Mouse (Mus musculus): ENCODE measurements around the gene Gm10320. TPM values are rescaled to one million over a fixed set of nuclear protein-coding genes. Genes with fewer than 3 reads are reported as not detected.

Gene Gm10320
- polyA plus RNA-seq, 1 experiment: 1.1 TPM

DNA sequence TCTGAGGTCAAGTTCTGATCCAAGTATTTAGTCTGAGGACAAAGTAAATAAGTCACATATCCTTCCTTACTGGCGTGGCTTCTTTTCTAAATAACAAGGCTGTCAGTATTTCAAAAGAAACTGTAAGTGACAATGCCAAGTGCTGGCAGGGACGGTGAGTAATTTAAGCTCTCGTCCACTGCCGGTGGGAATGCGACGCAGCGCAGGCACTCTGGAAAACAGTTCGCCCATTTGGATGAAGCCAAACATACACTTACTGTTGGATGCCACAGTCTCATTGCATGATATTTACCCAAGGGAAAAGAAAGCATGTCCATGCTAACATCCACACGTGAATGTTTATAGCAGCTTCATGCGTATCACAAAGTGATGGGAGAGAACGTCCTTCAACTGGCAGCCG is 21.5 kb downstream of the Gm10320 start:
- no peaks in the 10 kb centered on the region for H3K4me1 ChIP-seq (ENCODE audit: control insufficient read depth, insufficient read depth, insufficient read length, low read length)
- H3K4me3 ChIP-seq (ENCODE audit: low read depth, low read length): no peak overlapping the region
- no peak for TF ChIP-seq CTCF (IDR thresholded peaks at IDR 0.05; ENCODE audit: extremely low read depth, insufficient read length, insufficient replicate concordance, low read depth, low read length)
- no peak for TF ChIP-seq POLR2A (IDR thresholded peaks at IDR 0.05; ENCODE audit: low read depth, low read length)
- no peaks in the 10 kb centered on the region for H3K36me3 ChIP-seq (ENCODE audit: control insufficient read depth, insufficient read depth, low read length)
- no peak overlapping the region for H3K27ac ChIP-seq (ENCODE audit: insufficient read depth, low read depth, low read length)
- no peaks in the 10 kb centered on the region for H3K27me3 ChIP-seq (ENCODE audit: control insufficient read depth, insufficient read depth, low read length)
- WGBS: 66% methylated on average over 12 of the region's 12 CpGs

DNA sequence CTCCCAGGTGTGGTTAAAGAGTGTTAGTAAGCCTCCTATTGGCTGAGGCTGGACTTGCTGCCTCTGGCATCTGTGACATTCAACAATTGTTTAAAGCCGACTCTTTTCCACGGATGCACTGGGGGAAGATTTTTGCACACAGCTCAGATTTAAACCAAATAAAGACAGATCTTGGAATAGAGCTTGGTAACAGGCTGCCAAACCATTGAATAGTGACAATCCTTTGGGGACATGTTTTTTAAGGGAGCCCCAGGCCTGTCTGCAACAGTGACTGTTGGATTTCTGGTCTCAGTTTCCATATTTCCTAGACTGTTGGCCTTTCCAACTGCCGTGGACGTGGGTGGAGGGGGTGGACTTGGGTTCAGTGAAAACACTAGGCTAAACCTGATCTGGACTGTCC is 21.9 kb downstream of the Gm10320 start:
- WGBS: 54% methylated on average over 4 of the region's 4 CpGs
- TF ChIP-seq POLR2A (IDR thresholded peaks at IDR 0.05; ENCODE audit: low read depth, low read length): no peak
- no peak for TF ChIP-seq CTCF (IDR thresholded peaks at IDR 0.05; ENCODE audit: extremely low read depth, insufficient read length, insufficient replicate concordance, low read depth, low read length)
- no peaks in the 10 kb centered on the region for H3K36me3 ChIP-seq (ENCODE audit: control insufficient read depth, insufficient read depth, low read length)
- H3K4me1 ChIP-seq (ENCODE audit: control insufficient read depth, insufficient read depth, insufficient read length, low read length): no peaks in the 10 kb centered on the region
- H3K27ac ChIP-seq (ENCODE audit: insufficient read depth, low read depth, low read length): no peak overlapping the region
- H3K4me3 ChIP-seq (ENCODE audit: low read depth, low read length): no peak overlapping the region
- H3K27me3 ChIP-seq (ENCODE audit: control insufficient read depth, insufficient read depth, low read length): no peaks in the 10 kb centered on the region

DNA sequence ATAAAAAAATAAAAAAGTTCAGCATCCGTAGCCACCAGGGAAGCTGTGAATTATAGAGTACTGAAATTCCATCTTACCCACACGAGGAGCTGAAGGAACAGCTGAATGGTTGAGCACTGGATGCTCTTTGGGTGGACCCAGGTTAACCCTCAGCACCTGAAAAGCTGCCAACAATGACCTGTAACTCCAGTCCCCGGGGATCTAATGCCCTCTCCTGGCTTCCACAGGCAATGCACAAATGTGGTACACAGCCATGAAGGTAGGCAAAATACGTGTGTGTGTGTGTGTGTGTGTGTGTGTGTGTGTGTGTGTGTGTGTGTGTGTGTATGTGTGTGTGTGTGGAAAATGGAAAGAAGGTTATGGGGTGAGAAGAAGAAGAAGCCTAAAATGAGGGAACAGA is 30.3 kb downstream of the Gm10320 start:
- no peaks in the 10 kb centered on the region for H3K36me3 ChIP-seq (ENCODE audit: control insufficient read depth, insufficient read depth, low read length)
- no peak overlapping the region for H3K4me3 ChIP-seq (ENCODE audit: low read depth, low read length)
- TF ChIP-seq CTCF (IDR thresholded peaks at IDR 0.05; ENCODE audit: extremely low read depth, insufficient read length, insufficient replicate concordance, low read depth, low read length) (no peak), POLR2A (IDR thresholded peaks at IDR 0.05; ENCODE audit: low read depth, low read length) (no peak)
- WGBS: 62% methylated on average over 4 of the region's 4 CpGs
- H3K27ac ChIP-seq (ENCODE audit: insufficient read depth, low read depth, low read length): no peak overlapping the region
- H3K27me3 ChIP-seq (ENCODE audit: control insufficient read depth, insufficient read depth, low read length): no peaks in the 10 kb centered on the region
- no peaks in the 10 kb centered on the region for H3K4me1 ChIP-seq (ENCODE audit: control insufficient read depth, insufficient read depth, insufficient read length, low read length)

DNA sequence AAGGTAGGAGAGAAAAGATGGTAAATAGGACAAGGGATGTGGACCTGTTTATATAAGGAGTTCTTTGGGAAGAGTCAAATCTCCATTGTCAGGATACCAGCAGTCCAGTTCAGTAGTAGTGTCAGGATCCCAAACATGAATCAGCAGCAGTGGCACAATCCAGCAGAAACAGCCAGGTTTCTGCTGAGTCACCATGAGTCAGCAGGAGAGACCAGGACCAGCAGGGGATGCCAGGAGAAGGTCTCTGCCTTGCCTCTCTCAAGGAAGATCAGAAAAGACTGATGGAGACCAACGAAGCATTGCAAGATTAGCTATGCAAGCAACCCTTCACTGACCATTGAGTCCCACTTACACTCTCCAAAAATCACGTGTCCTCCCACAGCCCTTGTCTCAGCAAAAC is 35.4 kb downstream of the Gm10320 start:
- 56% methylated on average over 2 of the region's 2 CpGs for WGBS

DNA sequence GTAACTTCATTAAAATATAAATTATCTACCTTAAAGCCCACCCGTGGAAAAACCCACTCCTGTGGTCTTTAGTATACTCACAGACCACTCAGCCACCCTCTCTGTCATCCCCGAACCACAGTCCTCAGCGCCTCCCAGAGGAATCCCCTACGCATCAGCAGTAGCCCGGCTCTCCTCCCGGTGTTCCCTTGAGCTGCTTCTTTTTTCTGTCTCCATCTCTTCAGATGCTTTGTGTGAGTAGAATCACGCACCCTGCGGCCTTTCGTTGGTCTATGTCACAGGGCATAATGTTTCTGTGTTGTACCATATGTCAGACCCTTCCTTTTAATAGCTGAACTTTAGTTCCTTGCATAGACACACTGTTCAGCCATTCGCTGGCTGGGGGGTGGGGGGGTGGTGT is 36.2 kb downstream of the Gm10320 start:
- H3K27ac ChIP-seq (ENCODE audit: insufficient read depth, low read depth, low read length): no peak overlapping the region
- WGBS: 86% methylated on average over 10 of the region's 10 CpGs
- H3K36me3 ChIP-seq (ENCODE audit: control insufficient read depth, insufficient read depth, low read length): no peaks in the 10 kb centered on the region
- H3K27me3 ChIP-seq (ENCODE audit: control insufficient read depth, insufficient read depth, low read length): no peaks in the 10 kb centered on the region
- H3K4me1 ChIP-seq (ENCODE audit: control insufficient read depth, insufficient read depth, insufficient read length, low read length): no peaks in the 10 kb centered on the region
- TF ChIP-seq POLR2A (IDR thresholded peaks at IDR 0.05; ENCODE audit: low read depth, low read length) (no peak), CTCF (IDR thresholded peaks at IDR 0.05; ENCODE audit: extremely low read depth, insufficient read length, insufficient replicate concordance, low read depth, low read length) (no peak)
- H3K4me3 ChIP-seq (ENCODE audit: low read depth, low read length): no peak overlapping the region

More for the DNA sequence above, 35.4 kb downstream of the Gm10320 start:
- TF ChIP-seq POLR2A (IDR thresholded peaks at IDR 0.05; ENCODE audit: low read depth, low read length): no peak
- no peaks in the 10 kb centered on the region for H3K27me3 ChIP-seq (ENCODE audit: control insufficient read depth, insufficient read depth, low read length)
- no peak overlapping the region for H3K27ac ChIP-seq (ENCODE audit: insufficient read depth, low read depth, low read length)
- no peaks in the 10 kb centered on the region for H3K4me1 ChIP-seq (ENCODE audit: control insufficient read depth, insufficient read depth, insufficient read length, low read length)
- no peak overlapping the region for H3K4me3 ChIP-seq (ENCODE audit: low read depth, low read length)
- no peaks in the 10 kb centered on the region for H3K36me3 ChIP-seq (ENCODE audit: control insufficient read depth, insufficient read depth, low read length)

DNA sequence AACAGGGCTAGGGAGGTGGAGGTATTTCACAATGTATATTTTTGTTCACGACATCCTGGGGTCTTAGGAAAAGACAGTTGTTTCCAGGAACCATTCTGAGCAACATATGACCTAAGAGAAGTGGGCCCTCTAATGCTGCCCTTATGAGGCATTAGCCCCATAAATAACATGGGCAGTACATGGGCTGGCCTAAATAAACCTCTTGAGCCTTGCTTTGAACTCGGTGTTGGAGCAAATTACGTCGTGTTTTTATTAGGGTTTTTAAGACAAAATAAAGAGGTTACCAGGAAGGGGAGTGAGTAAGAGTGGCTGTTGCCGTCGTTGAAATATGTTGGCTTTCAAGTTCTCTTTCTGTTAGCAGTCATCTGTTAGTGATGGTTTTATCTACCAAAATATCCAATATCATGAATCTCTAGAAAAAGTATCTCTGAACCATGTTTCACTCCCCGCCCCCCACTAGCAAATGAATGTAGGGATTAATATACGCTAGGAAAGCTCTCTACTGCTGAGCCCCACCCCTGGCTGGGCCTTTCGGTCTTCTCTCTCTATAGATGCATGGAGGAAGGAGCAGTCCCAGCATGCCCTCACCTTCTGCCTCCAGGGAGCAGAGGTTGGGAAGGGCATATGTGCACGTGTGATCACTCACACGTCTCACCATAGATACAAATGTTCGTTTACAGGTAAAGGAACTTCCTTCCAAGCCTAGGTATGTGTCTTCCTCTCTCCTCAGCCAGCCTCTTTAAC is 37.4 kb downstream of the Gm10320 start:
- Histone ChIP-seq H3K4me3 (ENCODE audit: low read depth, low read length) (no peak overlapping the region), H3K4me1 (ENCODE audit: control insufficient read depth, insufficient read depth, insufficient read length, low read length) (no peaks in the 10 kb centered on the region), H3K27ac (ENCODE audit: insufficient read depth, low read depth, low read length) (no peak overlapping the region), H3K36me3 (ENCODE audit: control insufficient read depth, insufficient read depth, low read length) (no peaks in the 10 kb centered on the region), H3K27me3 (ENCODE audit: control insufficient read depth, insufficient read depth, low read length) (no peaks in the 10 kb centered on the region)
- no peak for TF ChIP-seq POLR2A (IDR thresholded peaks at IDR 0.05; ENCODE audit: low read depth, low read length)
- no peak for TF ChIP-seq CTCF (IDR thresholded peaks at IDR 0.05; ENCODE audit: extremely low read depth, insufficient read length, insufficient replicate concordance, low read depth, low read length)
- WGBS: 83% methylated on average over 12 of the region's 12 CpGs

DNA sequence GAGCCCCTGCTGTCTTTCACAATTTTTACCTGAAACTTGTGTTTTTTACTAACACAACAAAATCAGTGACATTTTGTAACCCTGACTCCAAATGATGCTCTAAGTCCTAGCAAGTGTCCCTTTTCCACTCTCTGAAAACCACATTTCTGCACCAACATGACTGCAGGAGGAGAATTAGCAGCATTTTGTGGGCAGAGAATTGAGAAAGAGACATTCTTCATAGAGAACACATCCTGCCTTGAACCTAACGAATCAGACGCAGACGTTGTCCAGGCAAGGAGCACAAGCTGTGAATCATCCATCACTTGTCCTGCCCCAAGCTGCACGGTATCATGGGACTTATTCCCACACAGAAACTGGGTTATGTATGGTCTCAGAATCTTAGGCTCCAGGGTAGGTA is 38.7 kb downstream of the Gm10320 start:
- H3K36me3 ChIP-seq (ENCODE audit: control insufficient read depth, insufficient read depth, low read length): no peaks in the 10 kb centered on the region
- TF ChIP-seq POLR2A (IDR thresholded peaks at IDR 0.05; ENCODE audit: low read depth, low read length) (no peak), CTCF (IDR thresholded peaks at IDR 0.05; ENCODE audit: extremely low read depth, insufficient read length, insufficient replicate concordance, low read depth, low read length) (no peak)
- no peaks in the 10 kb centered on the region for H3K4me1 ChIP-seq (ENCODE audit: control insufficient read depth, insufficient read depth, insufficient read length, low read length)
- no peak overlapping the region for H3K27ac ChIP-seq (ENCODE audit: insufficient read depth, low read depth, low read length)
- no peak overlapping the region for H3K4me3 ChIP-seq (ENCODE audit: low read depth, low read length)
- no peaks in the 10 kb centered on the region for H3K27me3 ChIP-seq (ENCODE audit: control insufficient read depth, insufficient read depth, low read length)
- 67% methylated on average over 4 of the region's 4 CpGs for WGBS

Measured in small intestine, adult 2 months (tissue).